Mouse (Mus musculus): ENCODE measurements around the gene Gm42878. TPM values are rescaled to one million over a fixed set of nuclear protein-coding genes. Genes with fewer than 3 reads are reported as not detected.
"Not testable (repeated sequence)": the region's sequence is repeated elsewhere in the genome, so short reads cannot be mapped to it uniquely, and the experiment has no call there.

Gm42878 gene
- polyA plus RNA-seq, 1 experiment from 2014 or later = not detected

- Histone ChIP-seq H3K27ac (ENCODE audit: low read depth, low read length) (no peak overlapping the region), H3K9ac (ENCODE audit: low read depth, low read length) (no peak overlapping the region), H3K27me3 (ENCODE audit: control insufficient read depth, insufficient read depth, low read length) (no peaks in the 10 kb centered on the region), H3K4me3 (ENCODE audit: low read depth, low read length) (no peak overlapping the region), H3K4me1 (ENCODE audit: control insufficient read depth, insufficient read depth, low read length) (no peaks in the 10 kb centered on the region), H3K4me2 (no peak overlapping the region), H3K9me3 (replicated peaks; ENCODE audit: control insufficient read depth, low read length) (no peaks in the 10 kb centered on the region), H3K36me3 (ENCODE audit: control insufficient read depth, insufficient read depth, low read length) (peaks cover 50% of the 10 kb centered on the region)
- WGBS (ENCODE audit: insufficient replicate concordance) = 74% methylated on average over 8 of the region's 8 CpGs
- ATAC-seq (replicated peaks; ENCODE audit: insufficient number of reproducible peaks, low FRiP score, low TSS enrichment) = no peak
Measured at GRCm38 (mm10) chr5:121526961-121527360, 18.3 kb downstream of the Gm42878 start.

DNA sequence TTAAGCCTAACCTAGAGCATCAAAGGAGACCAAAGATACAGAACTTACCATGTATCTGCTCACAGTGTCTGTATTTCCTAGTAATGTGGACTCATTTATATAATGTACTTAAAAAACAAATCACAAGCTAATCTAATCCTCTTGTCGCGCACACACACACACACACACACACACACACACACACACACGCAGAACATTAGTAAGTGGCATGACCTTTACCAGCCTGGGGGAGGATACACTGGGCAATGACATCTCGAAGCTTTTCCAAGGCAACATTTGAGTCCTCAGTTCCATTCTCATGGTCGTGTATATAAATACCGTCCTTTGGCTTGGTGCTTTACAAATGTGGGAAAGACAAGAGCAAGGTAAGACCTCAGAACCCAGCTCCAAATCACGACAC lies 18.8 kb downstream of the Gm42878 start:
- Histone ChIP-seq H3K9ac (ENCODE audit: low read depth, low read length) (no peak overlapping the region), H3K4me1 (ENCODE audit: control insufficient read depth, insufficient read depth, low read length) (no peaks in the 10 kb centered on the region), H3K27me3 (ENCODE audit: control insufficient read depth, insufficient read depth, low read length) (no peaks in the 10 kb centered on the region), H3K4me2 (no peak overlapping the region), H3K9me3 (replicated peaks; ENCODE audit: control insufficient read depth, low read length) (no peaks in the 10 kb centered on the region), H3K36me3 (ENCODE audit: control insufficient read depth, insufficient read depth, low read length) (peaks cover 51% of the 10 kb centered on the region), H3K27ac (ENCODE audit: low read depth, low read length) (no peak overlapping the region), H3K4me3 (ENCODE audit: low read depth, low read length) (no peak overlapping the region)
- 87% methylated on average over 7 of the region's 7 CpGs for WGBS (ENCODE audit: insufficient replicate concordance)
- ATAC-seq (replicated peaks; ENCODE audit: insufficient number of reproducible peaks, low FRiP score, low TSS enrichment) = no peak

GRCm38 (mm10) chr5:121525774-121526450 lies 19.4 kb downstream of the Gm42878 start:
- Histone ChIP-seq H3K4me3 (ENCODE audit: low read depth, low read length) (no peak overlapping the region), H3K36me3 (ENCODE audit: control insufficient read depth, insufficient read depth, low read length) (peaks cover 50% of the 10 kb centered on the region), H3K9ac (ENCODE audit: low read depth, low read length) (no peak overlapping the region), H3K4me2 (no peak overlapping the region), H3K27ac (ENCODE audit: low read depth, low read length) (no peak overlapping the region), H3K4me1 (ENCODE audit: control insufficient read depth, insufficient read depth, low read length) (no peaks in the 10 kb centered on the region), H3K9me3 (replicated peaks; ENCODE audit: control insufficient read depth, low read length) (no peaks in the 10 kb centered on the region), H3K27me3 (ENCODE audit: control insufficient read depth, insufficient read depth, low read length) (no peaks in the 10 kb centered on the region)
- no peak for ATAC-seq (replicated peaks; ENCODE audit: insufficient number of reproducible peaks, low FRiP score, low TSS enrichment)
- WGBS (ENCODE audit: insufficient replicate concordance) = 73% methylated on average over 14 of the region's 14 CpGs

DNA sequence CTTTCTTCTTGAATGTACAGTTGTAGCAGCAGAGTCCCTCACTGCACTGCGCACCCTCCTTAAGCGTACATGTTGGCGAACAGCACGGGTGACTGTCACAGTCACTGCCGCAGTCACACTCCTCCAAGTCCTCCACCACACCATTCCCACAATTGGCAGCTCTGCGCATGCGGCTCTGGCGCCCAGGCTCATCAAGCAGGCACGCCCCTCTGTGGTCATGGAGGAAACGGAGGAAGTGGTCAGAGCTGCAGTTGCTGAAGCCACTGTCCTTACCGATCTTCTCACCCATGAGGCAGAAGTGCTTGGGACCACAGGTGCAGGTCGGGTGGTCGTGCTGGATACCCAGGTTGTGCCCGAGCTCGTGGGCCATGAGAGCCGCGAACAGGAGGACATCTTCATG lies 25.5 kb downstream of the Gm42878 start:
- not testable (repeated sequence) for H3K4me1 ChIP-seq (ENCODE audit: control insufficient read depth, insufficient read depth, low read length); H3K9ac ChIP-seq (ENCODE audit: low read depth, low read length); H3K9me3 ChIP-seq (replicated peaks; ENCODE audit: control insufficient read depth, low read length); H3K27ac ChIP-seq (ENCODE audit: low read depth, low read length); H3K4me2 ChIP-seq; H3K27me3 ChIP-seq (ENCODE audit: control insufficient read depth, insufficient read depth, low read length); ATAC-seq (replicated peaks; ENCODE audit: insufficient number of reproducible peaks, low FRiP score, low TSS enrichment); H3K4me3 ChIP-seq (ENCODE audit: low read depth, low read length)
- peaks cover 18% of the 10 kb centered on the region for H3K36me3 ChIP-seq (ENCODE audit: control insufficient read depth, insufficient read depth, low read length)
- 84% methylated on average over 11 of the region's 17 CpGs for WGBS (ENCODE audit: insufficient replicate concordance)

DNA sequence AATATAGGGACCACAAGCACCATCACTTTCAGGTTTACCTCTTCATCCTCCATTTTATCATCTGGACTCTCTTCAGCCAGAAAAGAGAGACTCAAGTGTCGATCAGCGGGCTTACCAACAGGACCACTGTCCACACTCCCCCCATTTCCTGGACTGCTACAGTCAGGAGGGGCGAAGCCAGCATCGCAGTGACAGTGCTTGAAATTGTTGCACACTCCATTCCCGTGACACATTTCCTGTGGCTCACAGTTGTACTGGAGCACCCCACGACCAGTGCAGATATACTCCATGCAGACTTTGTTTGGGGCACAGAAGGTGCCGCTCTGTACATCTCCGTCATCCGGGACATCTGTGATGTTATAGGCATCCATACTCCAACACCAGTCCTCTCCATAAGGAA lies 26.3 kb downstream of the Gm42878 start:
- Histone ChIP-seq H3K4me2 (no peak overlapping the region), H3K27me3 (ENCODE audit: control insufficient read depth, insufficient read depth, low read length) (no peaks in the 10 kb centered on the region), H3K9me3 (replicated peaks; ENCODE audit: control insufficient read depth, low read length) (no peaks in the 10 kb centered on the region), H3K27ac (ENCODE audit: low read depth, low read length) (no peak overlapping the region), H3K36me3 (ENCODE audit: control insufficient read depth, insufficient read depth, low read length) (peaks cover 11% of the 10 kb centered on the region), H3K4me1 (ENCODE audit: control insufficient read depth, insufficient read depth, low read length) (no peaks in the 10 kb centered on the region), H3K4me3 (ENCODE audit: low read depth, low read length) (no peak overlapping the region), H3K9ac (ENCODE audit: low read depth, low read length) (no peak overlapping the region)
- 88% methylated on average over 9 of the region's 9 CpGs for WGBS (ENCODE audit: insufficient replicate concordance)
- ATAC-seq (replicated peaks; ENCODE audit: insufficient number of reproducible peaks, low FRiP score, low TSS enrichment) = no peak

- 76% methylated on average over 7 of the region's 7 CpGs for WGBS (ENCODE audit: insufficient replicate concordance)
- no peak for ATAC-seq (replicated peaks; ENCODE audit: insufficient number of reproducible peaks, low FRiP score, low TSS enrichment)
Measured at GRCm38 (mm10) chr5:121510009-121510408, 35.3 kb downstream of the Gm42878 start.

GRCm38 (mm10) chr5:121506846-121507245 lies 38.4 kb downstream of the Gm42878 start:
- WGBS (ENCODE audit: insufficient replicate concordance) = 87% methylated on average over 1 of the region's 1 CpGs
- no peak for ATAC-seq (replicated peaks; ENCODE audit: insufficient number of reproducible peaks, low FRiP score, low TSS enrichment)
- no peaks in the 10 kb centered on the region for H3K36me3 ChIP-seq (ENCODE audit: control insufficient read depth, insufficient read depth, low read length)
- H3K27ac ChIP-seq (ENCODE audit: low read depth, low read length) = no peak overlapping the region
- H3K27me3 ChIP-seq (ENCODE audit: control insufficient read depth, insufficient read depth, low read length) = no peaks in the 10 kb centered on the region
- H3K4me2 ChIP-seq = no peak overlapping the region
- H3K9me3 ChIP-seq (replicated peaks; ENCODE audit: control insufficient read depth, low read length) = no peaks in the 10 kb centered on the region
- no peak overlapping the region for H3K9ac ChIP-seq (ENCODE audit: low read depth, low read length)
- no peak overlapping the region for H3K4me3 ChIP-seq (ENCODE audit: low read depth, low read length)
- no peaks in the 10 kb centered on the region for H3K4me1 ChIP-seq (ENCODE audit: control insufficient read depth, insufficient read depth, low read length)

More at GRCm38 (mm10) chr5:121510009-121510408, 35.3 kb downstream of the Gm42878 start:
- no peaks in the 10 kb centered on the region for H3K9me3 ChIP-seq (replicated peaks; ENCODE audit: control insufficient read depth, low read length)
- H3K4me1 ChIP-seq (ENCODE audit: control insufficient read depth, insufficient read depth, low read length) = no peaks in the 10 kb centered on the region
- no peak overlapping the region for H3K9ac ChIP-seq (ENCODE audit: low read depth, low read length)
- no peaks in the 10 kb centered on the region for H3K27me3 ChIP-seq (ENCODE audit: control insufficient read depth, insufficient read depth, low read length)
- H3K4me2 ChIP-seq = no peak overlapping the region
- no peaks in the 10 kb centered on the region for H3K36me3 ChIP-seq (ENCODE audit: control insufficient read depth, insufficient read depth, low read length)
- H3K4me3 ChIP-seq (ENCODE audit: low read depth, low read length) = no peak overlapping the region
- H3K27ac ChIP-seq (ENCODE audit: low read depth, low read length) = no peak overlapping the region

- Histone ChIP-seq H3K36me3 (ENCODE audit: control insufficient read depth, insufficient read depth, low read length) (no peaks in the 10 kb centered on the region), H3K9me3 (replicated peaks; ENCODE audit: control insufficient read depth, low read length) (no peaks in the 10 kb centered on the region), H3K9ac (ENCODE audit: low read depth, low read length) (no peak within 1 kb of the TSS), H3K4me1 (ENCODE audit: control insufficient read depth, insufficient read depth, low read length) (no peaks in the 10 kb centered on the region), H3K27ac (ENCODE audit: low read depth, low read length) (no peak within 1 kb of the TSS), H3K4me2 (no peak within 1 kb of the TSS), H3K4me3 (ENCODE audit: low read depth, low read length) (no peak within 1 kb of the TSS), H3K27me3 (ENCODE audit: control insufficient read depth, insufficient read depth, low read length) (no peaks in the 10 kb centered on the region)
- no peak for ATAC-seq (replicated peaks; ENCODE audit: insufficient number of reproducible peaks, low FRiP score, low TSS enrichment)
- 78% methylated on average over 3 of the region's 3 CpGs for WGBS (ENCODE audit: insufficient replicate concordance)
Measured at GRCm38 (mm10) chr5:121503231-121503630, 42.1 kb downstream of the Gm42878 start, which contains the start of gene Adam1b. Gene Adam1b, minus strand, starts transcription at chr5:121503435.

GRCm38 (mm10) chr5:121501424-121501996 lies 43.8 kb downstream of the Gm42878 start:
- H3K27me3 ChIP-seq (ENCODE audit: control insufficient read depth, insufficient read depth, low read length); H3K4me3 ChIP-seq (ENCODE audit: low read depth, low read length); H3K9ac ChIP-seq (ENCODE audit: low read depth, low read length); H3K27ac ChIP-seq (ENCODE audit: low read depth, low read length); H3K36me3 ChIP-seq (ENCODE audit: control insufficient read depth, insufficient read depth, low read length); H3K4me2 ChIP-seq; ATAC-seq (replicated peaks; ENCODE audit: insufficient number of reproducible peaks, low FRiP score, low TSS enrichment); H3K4me1 ChIP-seq (ENCODE audit: control insufficient read depth, insufficient read depth, low read length); H3K9me3 ChIP-seq (replicated peaks; ENCODE audit: control insufficient read depth, low read length): not testable (repeated sequence)
- 67% methylated on average over 10 of the region's 17 CpGs for WGBS (ENCODE audit: insufficient replicate concordance)

All from heart, embryonic 11.5 days (tissue).